Mouse (Mus musculus) spleen, postnatal 0 days (tissue): Measurements from ENCODE around the gene Mal. TPM values are rescaled to one million over a fixed set of nuclear protein-coding genes. Genes with fewer than 3 reads are reported as not detected.

ENCODE experiments used
- polyA plus RNA-seq: library from polyadenylated mRNA; unstranded; fragments of >200 nt; fragmentation: Nextera tagmentation; extraction: Ambion mirVana; gene quantifications from 2 replicates; pipeline ENCODE4 v1.2.1, GENCODE M21; 2015

The Mal gene
- 0.35 and 1.1 TPM in 2 replicates for polyA plus RNA-seq

GRCm38 (mm10) chr2:127656086-127656720 is at the start of gene Mal:
TSS of gene Mal (minus strand) at chr2:127656695.

GRCm38 (mm10) chr2:127586694-127587513 is 69.6 kb downstream of the Mal start, which contains the start of the genes Zfp661 and Mrps5:
TSS of gene Zfp661 (minus strand) at chr2:127587094.
TSS of gene Mrps5 (plus strand) at chr2:127587222.

Other genes with a start within 250 kb of the Mal start
- 0.18 TPM in 1 of 2 replicates, not detected in the other for gene Gpat2, start 231.5 kb downstream of the Mal start, polyA plus RNA-seq
- 14.1 and 16.2 TPM in 2 replicates for gene Fahd2a, start 212.1 kb downstream of the Mal start, polyA plus RNA-seq
- gene Kcnip3, start 134.6 kb downstream of the Mal start, polyA plus RNA-seq: 0.60 and 0.68 TPM in 2 replicates
- 0.02 TPM in 1 of 2 replicates, not detected in the other for gene Prom2, start 115.2 kb downstream of the Mal start, polyA plus RNA-seq
- 1.1 and 1.6 TPM in 2 replicates for gene Zfp661, start 69.6 kb downstream of the Mal start, polyA plus RNA-seq
- 93.1 and 94.7 TPM in 2 replicates for gene Mrps5, start 69.5 kb downstream of the Mal start, polyA plus RNA-seq
- gene Mall, start 73.2 kb upstream of the Mal start, polyA plus RNA-seq: 0.49 and 0.55 TPM in 2 replicates
- 8.6 and 9.1 TPM in 2 replicates for gene Nphp1, start 132.2 kb upstream of the Mal start, polyA plus RNA-seq
- 25.7 and 27.5 TPM in 2 replicates for gene Mtln, start 135.8 kb upstream of the Mal start, polyA plus RNA-seq
- gene Bub1, start 175.2 kb upstream of the Mal start, polyA plus RNA-seq: 23.2 and 23.6 TPM in 2 replicates
- gene Acoxl, start 182.2 kb upstream of the Mal start, polyA plus RNA-seq: 0.07 and 0.12 TPM in 2 replicates